16 mouse cellular contexts compared by ENCODE assay signal in genomic region chr5:107019904-107020303, GRCm38 (mm10). TPM values are rescaled to one million over a fixed set of nuclear protein-coding genes. Genes with fewer than 3 reads are reported as not detected.
A peak's percentile ranks its signal among the peaks of the same experiment; 100 is the strongest.
DNase-seq lines count a peak whose midpoint lies in the region; ATAC-seq and TF ChIP-seq lines count a peak whose summit lies in the region.
"Had no signal": no experiment of that assay in that cellular context is flagged by ENCODE, and none has a peak within 500 bp of the region (broad histone marks: within the 10 kb centered on the region; RNA-seq: fewer than 3 reads in every experiment).

No protein-coding gene starts in this region.

- peak overlapping the region; percentile 40 for H3K27ac ChIP-seq in heart, adult 2 months
- H3K27ac ChIP-seq in testis, adult 2 months (ENCODE audit: control insufficient read depth, insufficient read depth, low read depth, low read length) = peak overlapping the region; percentile 78
- peak overlapping the region; percentile 10; the same call in 1 of the 2 replicates for H3K27ac ChIP-seq in intestine, embryonic 16.5 days (ENCODE audit: low read length)
- peak overlapping the region; percentile 50 for H3K27ac ChIP-seq in stomach, postnatal 0 days (replicated peaks)
- H3K27ac ChIP-seq: forebrain, embryonic 12.5 days; liver, embryonic 14.5 days; macrophage had no signal

- no peak for TF ChIP-seq POLR2A in heart, adult 2 months (IDR thresholded peaks at IDR 0.05; ENCODE audit: insufficient read depth, low read depth, low read length)
- no peak for TF ChIP-seq POLR2A in testis, adult 2 months (IDR thresholded peaks at IDR 0.05; ENCODE audit: control insufficient read depth, low read depth, low read length)

- H3K4me2 ChIP-seq in intestine, embryonic 16.5 days (ENCODE audit: low read depth, low read length) = no peak overlapping the region
- H3K4me2 ChIP-seq in stomach, postnatal 0 days (replicated peaks; ENCODE audit: low read depth) = no peak overlapping the region
- H3K4me2 ChIP-seq: forebrain, embryonic 12.5 days had no signal

- no peaks in the 10 kb centered on the region for H3K36me3 ChIP-seq in heart, adult 2 months (ENCODE audit: control insufficient read depth, insufficient read depth, low read length)
- no peaks in the 10 kb centered on the region for H3K36me3 ChIP-seq in testis, adult 2 months (ENCODE audit: control insufficient read depth, insufficient read depth, low read length)
- H3K36me3 ChIP-seq in intestine, embryonic 16.5 days (ENCODE audit: control insufficient read depth, insufficient read depth, low read length) = no peaks in the 10 kb centered on the region
- no peaks in the 10 kb centered on the region for H3K36me3 ChIP-seq in stomach, postnatal 0 days (ENCODE audit: control insufficient read depth, insufficient read depth, low read length)
- H3K36me3 ChIP-seq: forebrain, embryonic 12.5 days had no signal

- no peaks in the 10 kb centered on the region for H3K27me3 ChIP-seq in heart, adult 2 months (ENCODE audit: control insufficient read depth, insufficient read depth, low read length)
- H3K27me3 ChIP-seq in testis, adult 2 months (ENCODE audit: control insufficient read depth, insufficient read depth, low read length) = no peaks in the 10 kb centered on the region
- H3K27me3 ChIP-seq in intestine, embryonic 16.5 days (replicated peaks; ENCODE audit: control insufficient read depth, insufficient read depth, low read length) = no peaks in the 10 kb centered on the region
- H3K27me3 ChIP-seq in stomach, postnatal 0 days (ENCODE audit: control insufficient read depth, insufficient read depth, low read length) = no peaks in the 10 kb centered on the region
- H3K27me3 ChIP-seq: forebrain, embryonic 12.5 days had no signal

- peaks cover 14% of the 10 kb centered on the region for H3K4me1 ChIP-seq in heart, adult 2 months (ENCODE audit: control insufficient read depth, insufficient read depth, low read length)
- H3K4me1 ChIP-seq in testis, adult 2 months (ENCODE audit: control insufficient read depth, insufficient read depth, low read length) = peaks cover 4% of the 10 kb centered on the region
- peaks cover 36% of the 10 kb centered on the region for H3K4me1 ChIP-seq in intestine, embryonic 16.5 days (ENCODE audit: control insufficient read depth, insufficient read depth, low read length)
- peaks cover 13% of the 10 kb centered on the region for H3K4me1 ChIP-seq in stomach, postnatal 0 days (replicated peaks; ENCODE audit: control insufficient read depth, insufficient read depth)

- intact Hi-C loops in heart, adult 2 months (cut with DNase I) = no loop called here

- H3K79me2 ChIP-seq in heart, adult 2 months (replicated peaks; ENCODE audit: control insufficient read depth, insufficient read depth, low read length) = no peaks in the 10 kb centered on the region

- H3K9ac ChIP-seq in heart, adult 2 months (ENCODE audit: low read depth, low read length) = no peak overlapping the region
- no peak overlapping the region for H3K9ac ChIP-seq in intestine, embryonic 16.5 days (ENCODE audit: low read depth, low read length)
- no peak overlapping the region for H3K9ac ChIP-seq in stomach, postnatal 0 days (ENCODE audit: low read length)
- H3K9ac ChIP-seq: forebrain, embryonic 12.5 days; liver, embryonic 14.5 days had no signal

- DNase-seq in heart, adult 2 months = peak in 1 of 2 experiments; percentile 21
- DNase-seq in heart, adult 9 months (ENCODE audit: low spot score in 2 of 2) = no peak
- DNase-seq in testis, postnatal 14 days (ENCODE audit: low spot score) = no peak
- peak; percentile 13 for DNase-seq in stomach, postnatal 0 days (ENCODE audit: low spot score)
- DNase-seq in cerebellum, adult 11-12 months = no peak
- DNase-seq in right cerebral cortex, postnatal 36 days (ENCODE audit: low spot score in 2 of 2) = no peak
- DNase-seq: adrenal gland, postnatal 10 days; B cell, adult 2 months; cerebellum, postnatal 10 days; midbrain, embryonic 14.5 days; thymus, adult 18-20 months had no signal

- WGBS in heart, adult 2 months = 67% methylated on average over 6 of the region's 6 CpGs
- 50% methylated on average over 6 of the region's 6 CpGs for WGBS in intestine, embryonic 16.5 days
- 50% methylated on average over 6 of the region's 6 CpGs for WGBS in stomach, postnatal 0 days

- no peak for TF ChIP-seq EP300 in heart, adult 2 months (IDR thresholded peaks at IDR 0.05; ENCODE audit: insufficient read depth, low read depth, low read length)
- no peak for TF ChIP-seq EP300 in stomach, postnatal 0 days (optimal IDR thresholded peaks at IDR 0.05)

- H3K9me3 ChIP-seq in intestine, embryonic 16.5 days (ENCODE audit: control insufficient read depth, low read length) = no peaks in the 10 kb centered on the region
- no peaks in the 10 kb centered on the region for H3K9me3 ChIP-seq in stomach, postnatal 0 days (ENCODE audit: control insufficient read depth, low read length)

- H3K4me3 ChIP-seq in heart, adult 2 months = no peak overlapping the region
- H3K4me3 ChIP-seq in testis, adult 2 months (ENCODE audit: control insufficient read depth, low read depth, low read length) = no peak overlapping the region
- H3K4me3 ChIP-seq in intestine, embryonic 16.5 days (ENCODE audit: low read length) = no peak overlapping the region
- no peak overlapping the region for H3K4me3 ChIP-seq in stomach, postnatal 0 days (ENCODE audit: low read depth, low read length)
- H3K4me3 ChIP-seq: forebrain, embryonic 12.5 days had no signal

- no peak for TF ChIP-seq CTCF in heart, adult 2 months (IDR thresholded peaks at IDR 0.05)
- TF ChIP-seq CTCF in testis, adult 2 months (IDR thresholded peaks at IDR 0.05; ENCODE audit: control insufficient read depth, insufficient read depth, insufficient replicate concordance, low read depth, low read length) = no peak
- TF ChIP-seq CTCF in stomach, postnatal 0 days (IDR thresholded peaks at IDR 0.05; ENCODE audit: low read depth) = no peak

- no peak for ATAC-seq in intestine, embryonic 16.5 days
- no peak; the same call in 1 of the 2 replicates for ATAC-seq in stomach, postnatal 0 days (ENCODE audit: low FRiP score, low TSS enrichment)

RNA-seq across cellular contexts. Expression of gene Cdc7, which starts 55.8 kb away (rescaled TPM):
- under 1 TPM; 0.39 to 0.59 TPM for total RNA-seq in heart, adult 2 months (2021)
- 0.70 and 1.3 TPM in 2 replicates for polyA plus RNA-seq in heart, adult 2 months (2012; rRNA removed)
- 14.3 and 17.1 TPM in 2 replicates for polyA plus RNA-seq in testis, adult 2 months (2012; rRNA removed)
- 26.4 and 30.1 TPM in 2 replicates for polyA plus RNA-seq in intestine, embryonic 16.5 days (2015; fragmentation: Nextera tagmentation; extraction: Ambion mirVana)
- polyA plus RNA-seq in stomach, postnatal 0 days (2015; fragmentation: Nextera tagmentation; extraction: Ambion mirVana) = 7.4 and 8.0 TPM in 2 replicates

Comparison
In these comparisons a context has a peak if more than half of its experiments do, and no peak if none do; other contexts are left out.
1. H3K27ac ChIP-seq: peak in every context shown above with its lines; median percentile 78 in testis, adult 2 months; 50 in stomach, postnatal 0 days; 40 in heart, adult 2 months; 10 in intestine, embryonic 16.5 days.